Mouse (Mus musculus): Measurements from ENCODE around the gene 9130230L23Rik.

GRCm38 (mm10) chr5:65973189-65973588 is 30.9 kb downstream of the 9130230L23Rik start:
- TF ChIP-seq EP300 (IDR thresholded peaks at IDR 0.05; ENCODE audit: low read depth in 1 of 2, low read length in 2 of 2) (no peak), ZC3H11A (IDR thresholded peaks at IDR 0.05; ENCODE audit: low read depth, low read length) (no peak), RAD21 (IDR thresholded peaks at IDR 0.05; ENCODE audit: low read depth, low read length) (no peak), CTCF (IDR thresholded peaks at IDR 0.05 in 2 of 3, conservative IDR thresholded peaks at IDR 0.05 in 1 of 3; ENCODE audit: control insufficient read depth in 1 of 3, insufficient read depth in 1 of 3, low read depth in 2 of 3, low read length in 3 of 3, poor library complexity in 1 of 3, severe bottlenecking in 1 of 3) (no peak), USF1 (IDR thresholded peaks at IDR 0.05; ENCODE audit: low read depth, low read length) (no peak), POLR2A (IDR thresholded peaks at IDR 0.05; ENCODE audit: control insufficient read depth in 1 of 2, insufficient read depth in 1 of 2, low read depth in 1 of 2, low read length in 2 of 2, poor library complexity in 1 of 2) (no peak), ZNF384 (IDR thresholded peaks at IDR 0.05; ENCODE audit: low read depth, low read length) (no peak), SIN3A (IDR thresholded peaks at IDR 0.05; ENCODE audit: low read length) (no peak), MAX (IDR thresholded peaks at IDR 0.05; ENCODE audit: low read length) (no peak), USF2 (IDR thresholded peaks at IDR 0.05; ENCODE audit: borderline replicate concordance in 1 of 2, insufficient read depth in 1 of 2, low read depth in 1 of 2, low read length in 2 of 2) (no peak), MAFK (IDR thresholded peaks at IDR 0.05; ENCODE audit: borderline replicate concordance, low read depth, low read length) (no peak)

Data from MEL (cell line).